Mouse (Mus musculus) ovary, adult 18-20 months (tissue): ENCODE results near the gene Rtn4rl1.
"Not testable (repeated sequence)": the region's sequence is repeated elsewhere in the genome, so short reads cannot be mapped to it uniquely, and the experiment has no call there.

ENCODE experiments used
- DNase-seq: peaks from one replicate; pipeline ENCODE4 v3.0.0; 2022; ENCODE audit warnings: low spot score, mixed read lengths

The Rtn4rl1 gene

DNA sequence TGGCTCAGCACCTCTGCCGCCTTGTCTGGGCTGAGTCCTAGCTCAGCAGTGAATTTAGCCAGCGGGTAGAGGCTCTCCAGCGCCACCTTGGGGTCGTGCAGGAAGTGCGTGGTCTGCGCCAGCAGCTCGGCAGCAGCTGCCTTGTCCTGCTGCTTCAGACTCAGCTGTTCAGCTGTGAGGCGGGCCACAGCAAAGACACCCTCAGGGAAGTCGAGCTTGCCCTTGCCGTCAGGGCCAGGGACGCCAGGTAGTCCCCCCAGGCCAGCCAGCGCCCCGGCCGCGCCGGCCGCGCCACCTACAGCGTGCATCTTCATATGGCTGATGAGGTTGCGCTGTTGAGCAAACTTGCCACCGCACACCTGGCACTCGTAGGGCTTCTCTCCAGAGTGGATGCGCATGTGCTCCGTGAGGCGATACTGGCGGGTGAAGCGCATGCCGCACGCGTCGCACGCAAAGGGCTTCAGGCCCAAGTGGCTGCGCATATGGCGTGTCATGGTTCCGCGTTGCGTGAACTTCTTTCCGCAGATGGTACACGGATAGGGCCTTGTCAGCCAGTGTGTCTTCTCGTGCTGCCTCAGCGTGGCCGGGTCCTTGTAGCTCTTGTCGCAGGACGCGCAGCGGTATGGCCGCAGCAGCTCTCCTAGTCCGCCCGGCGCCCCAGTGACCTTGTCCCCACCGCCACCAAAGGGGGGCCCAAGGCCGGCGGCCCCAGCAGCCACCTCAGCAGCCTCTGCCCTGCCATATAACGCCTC is 28.0 kb upstream of the Rtn4rl1 start:
- DNase-seq, result no peak

GRCm38 (mm10) chr11:75166193-75166842 is 27.3 kb upstream of the Rtn4rl1 start:
- no peak for DNase-seq

GRCm38 (mm10) chr11:75166861-75167642 is 26.5 kb upstream of the Rtn4rl1 start:
- no peak for DNase-seq

DNA sequence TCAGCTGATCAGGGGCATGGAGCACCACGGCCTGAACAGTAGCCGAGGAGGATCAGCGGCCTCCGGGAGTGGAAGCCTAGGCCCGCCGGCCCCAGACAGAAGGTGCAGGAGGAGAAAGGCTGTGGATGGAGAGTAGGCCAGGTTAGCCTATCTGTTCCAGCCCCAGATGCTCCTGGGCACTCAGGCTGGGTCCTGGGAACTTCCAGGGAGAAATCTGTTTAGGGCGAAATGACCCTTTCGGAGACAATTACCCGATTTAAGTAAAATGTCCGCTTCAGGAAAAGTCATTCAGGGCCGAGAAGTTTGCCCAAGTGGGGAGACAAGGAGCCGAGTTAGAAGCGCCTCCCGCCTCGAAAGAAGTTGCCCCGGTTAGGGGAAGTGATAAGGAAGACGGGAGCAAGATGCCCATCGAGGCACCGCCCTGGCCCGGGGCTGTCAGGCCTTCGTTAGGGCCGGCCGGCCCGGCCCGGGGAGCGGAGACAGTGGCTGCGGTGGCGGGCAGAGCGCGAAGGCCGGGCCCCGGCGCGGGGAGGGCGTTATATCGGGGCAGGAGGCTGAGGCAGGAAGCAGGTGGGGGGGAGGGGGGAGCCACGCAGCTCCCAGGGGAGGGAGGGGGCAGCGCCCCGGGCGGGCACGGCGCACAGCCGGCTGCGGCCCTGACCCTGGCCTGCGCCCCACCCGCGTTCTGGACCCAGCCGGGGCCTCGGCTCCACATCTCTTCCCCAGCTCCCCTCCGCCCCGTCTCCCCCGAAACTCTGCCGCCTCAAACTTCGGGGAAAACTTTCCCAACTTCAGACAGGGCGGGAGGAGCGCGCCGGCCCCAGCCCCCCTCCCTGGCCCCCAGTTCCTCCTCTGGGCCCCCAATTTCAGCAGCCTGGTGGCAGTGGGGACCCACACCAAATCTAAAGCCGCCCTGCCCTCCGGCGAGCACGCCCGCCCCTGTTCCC is 25.7 kb upstream of the Rtn4rl1 start:
- no peak for DNase-seq

DNA sequence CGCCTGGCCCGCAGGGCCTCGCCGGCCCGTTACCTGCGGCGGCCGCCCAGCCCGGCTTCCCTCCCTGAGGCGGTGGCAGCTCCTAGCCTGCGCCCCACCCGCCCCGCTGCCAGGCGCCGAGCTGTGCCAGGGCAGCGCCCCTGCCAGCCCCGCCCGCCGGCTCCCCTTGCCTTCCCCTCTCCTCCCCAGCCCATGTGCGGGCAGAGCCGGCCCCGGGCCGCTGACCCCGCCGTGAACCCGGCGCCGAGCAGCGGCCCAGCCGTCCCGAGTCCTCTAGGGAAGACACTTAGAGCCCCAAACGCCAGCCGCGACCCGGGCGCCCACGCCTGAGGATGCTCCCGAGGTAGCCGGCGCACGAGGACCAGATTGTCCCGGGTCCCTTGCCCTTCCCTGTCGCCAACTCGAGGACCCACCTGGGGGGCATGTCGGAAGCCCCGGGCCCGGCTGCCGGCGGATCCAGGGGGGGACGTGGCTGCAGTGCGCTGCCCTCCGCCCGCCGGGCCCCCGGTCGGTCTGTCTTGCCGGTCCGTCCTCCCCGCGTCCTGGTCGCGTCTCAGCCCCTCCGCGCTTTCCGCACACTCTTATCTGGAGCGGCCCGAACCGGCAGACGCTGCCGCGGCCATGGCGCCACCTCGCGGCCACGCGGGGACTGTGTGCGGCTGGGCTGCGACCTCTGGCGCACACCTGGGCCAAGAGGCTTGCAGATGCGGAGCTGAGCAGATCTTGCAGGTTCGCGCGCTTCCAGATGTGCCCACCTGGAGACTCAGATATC is 24.8 kb upstream of the Rtn4rl1 start:
- peak; percentile 65 for DNase-seq

GRCm38 (mm10) chr11:75169405-75170080 is 24.0 kb upstream of the Rtn4rl1 start, which contains the start of gene Hic1:
Hic1 (minus strand) TSS chr11:75169519.
- DNase-seq, result no peak

DNA sequence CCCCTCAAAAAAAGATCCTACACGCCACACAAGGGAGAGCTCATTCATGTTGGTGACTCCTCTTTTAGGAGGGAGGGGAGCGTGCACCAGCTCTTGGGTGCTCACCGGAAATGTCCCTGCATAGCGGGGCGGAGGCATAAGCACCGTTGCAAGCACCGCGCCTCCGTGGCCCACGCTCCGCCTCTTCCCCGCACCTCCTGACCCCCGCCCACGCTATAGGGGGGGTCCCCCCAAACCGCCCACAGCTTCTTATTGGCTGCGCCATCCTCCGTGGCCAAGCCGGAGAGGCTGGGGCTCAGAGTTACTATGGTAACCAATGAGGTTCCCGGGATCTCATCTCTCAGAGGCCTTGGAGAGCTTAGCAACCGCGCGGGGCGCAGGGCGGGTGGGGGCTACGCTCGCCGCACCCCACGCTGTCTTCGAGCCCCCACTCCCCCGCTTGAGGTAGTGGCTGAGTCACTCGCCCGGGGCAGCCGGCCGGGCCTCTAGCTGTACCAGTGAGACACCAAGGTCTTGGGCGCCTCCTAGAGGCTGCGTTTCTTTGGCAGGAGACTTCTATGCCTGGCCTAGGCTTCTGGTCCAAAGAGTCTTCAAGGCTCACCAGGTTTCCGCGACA is 23.3 kb upstream of the Rtn4rl1 start:
- peak; percentile 94 for DNase-seq

- no peak for DNase-seq
Observed at GRCm38 (mm10) chr11:75171186-75171865, 22.3 kb upstream of the Rtn4rl1 start.

- DNase-seq, result no peak
Observed at GRCm38 (mm10) chr11:75172151-75173094, 21.2 kb upstream of the Rtn4rl1 start.

DNA sequence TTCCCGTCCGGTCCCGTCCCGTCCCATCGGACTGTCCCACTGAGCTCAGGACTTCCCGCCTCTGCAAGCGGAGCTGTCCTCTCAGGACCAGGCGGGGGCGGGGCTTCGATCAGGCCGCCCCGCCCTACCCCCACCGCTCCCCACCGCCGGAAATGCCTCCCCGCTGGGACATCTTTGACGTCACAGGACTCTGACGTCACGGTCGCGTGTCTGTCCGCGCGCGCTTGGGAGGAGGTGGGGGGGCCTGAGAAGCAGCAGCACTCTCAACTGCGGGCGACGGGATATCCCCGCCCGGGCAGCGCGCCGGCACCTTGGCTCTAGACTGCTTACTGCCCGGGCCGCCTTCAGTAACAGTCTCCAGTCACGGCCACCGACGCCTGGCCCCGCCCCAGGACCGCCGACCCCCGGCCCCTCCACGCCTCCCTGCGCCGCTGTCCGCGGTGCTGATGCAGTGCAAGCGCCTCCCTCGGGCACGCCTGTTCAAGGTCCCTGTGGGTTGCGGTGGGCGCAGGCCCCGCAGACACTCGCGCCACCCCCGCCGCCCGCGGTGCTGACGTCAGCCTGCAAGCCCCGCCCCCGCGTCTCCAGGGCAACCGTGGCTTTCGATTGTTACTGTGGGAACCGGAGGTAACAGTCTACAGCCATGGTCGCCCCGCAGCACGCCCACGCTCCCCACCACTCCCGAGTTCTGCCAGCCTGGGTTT is 20.3 kb upstream of the Rtn4rl1 start:
- peak; percentile 85 for DNase-seq

GRCm38 (mm10) chr11:75173799-75174165 is 19.8 kb upstream of the Rtn4rl1 start:
- DNase-seq, result no peak

DNA sequence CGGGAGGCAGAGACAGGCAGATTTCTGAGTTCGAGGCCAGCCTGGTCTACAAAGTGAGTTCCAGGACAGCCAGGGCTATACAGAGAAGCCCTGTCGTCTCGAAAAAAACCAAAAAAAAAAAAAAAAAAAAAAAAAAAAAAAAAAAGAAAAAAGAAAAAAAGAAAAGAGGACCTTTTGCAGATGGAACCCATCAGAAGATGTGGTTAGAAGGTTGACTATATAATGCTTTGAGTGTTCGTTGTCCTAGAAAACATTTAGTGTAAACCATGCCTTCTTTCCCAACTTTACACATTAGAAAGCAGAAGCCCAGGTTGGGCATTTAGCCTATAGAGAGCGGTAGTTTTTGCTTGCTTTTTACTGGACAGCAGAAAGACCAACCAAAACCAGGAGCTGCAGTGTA is 19.0 kb upstream of the Rtn4rl1 start:
- not testable (repeated sequence) for DNase-seq

- DNase-seq, result no peak
Observed at GRCm38 (mm10) chr11:75178011-75178410, 15.6 kb upstream of the Rtn4rl1 start.

DNA sequence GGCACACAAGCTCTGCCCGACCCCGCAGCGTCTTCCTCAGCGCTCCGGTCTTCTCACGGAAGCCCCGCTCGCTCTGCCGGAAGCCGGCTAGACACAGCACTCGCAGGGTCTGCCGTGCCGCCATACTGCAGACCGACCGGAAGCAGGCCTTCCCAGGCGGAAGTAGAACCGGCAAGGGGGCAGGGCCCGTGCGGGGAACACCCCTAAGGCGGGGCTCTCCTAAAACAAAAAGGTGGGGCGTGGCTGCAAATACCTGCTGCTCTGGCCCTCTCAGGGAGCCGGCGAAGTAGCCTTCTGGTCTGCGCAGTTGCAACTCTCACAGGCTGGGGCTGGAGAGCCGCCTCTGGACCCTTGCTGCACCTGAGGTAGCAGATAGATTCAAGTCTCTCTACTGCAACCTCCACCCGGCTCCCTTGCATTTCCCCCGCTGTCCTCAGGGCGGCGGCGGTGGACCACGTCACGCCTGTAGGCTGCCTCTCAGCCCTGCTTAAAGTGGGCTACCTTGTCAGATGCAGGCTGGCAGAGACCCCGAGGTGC is 14.8 kb upstream of the Rtn4rl1 start, which contains the start of gene Ovca2:
TSS of gene Ovca2 (minus strand) at position 164 of the 537 bp plus-strand sequence.
- DNase-seq, result peak; percentile 85

DNA sequence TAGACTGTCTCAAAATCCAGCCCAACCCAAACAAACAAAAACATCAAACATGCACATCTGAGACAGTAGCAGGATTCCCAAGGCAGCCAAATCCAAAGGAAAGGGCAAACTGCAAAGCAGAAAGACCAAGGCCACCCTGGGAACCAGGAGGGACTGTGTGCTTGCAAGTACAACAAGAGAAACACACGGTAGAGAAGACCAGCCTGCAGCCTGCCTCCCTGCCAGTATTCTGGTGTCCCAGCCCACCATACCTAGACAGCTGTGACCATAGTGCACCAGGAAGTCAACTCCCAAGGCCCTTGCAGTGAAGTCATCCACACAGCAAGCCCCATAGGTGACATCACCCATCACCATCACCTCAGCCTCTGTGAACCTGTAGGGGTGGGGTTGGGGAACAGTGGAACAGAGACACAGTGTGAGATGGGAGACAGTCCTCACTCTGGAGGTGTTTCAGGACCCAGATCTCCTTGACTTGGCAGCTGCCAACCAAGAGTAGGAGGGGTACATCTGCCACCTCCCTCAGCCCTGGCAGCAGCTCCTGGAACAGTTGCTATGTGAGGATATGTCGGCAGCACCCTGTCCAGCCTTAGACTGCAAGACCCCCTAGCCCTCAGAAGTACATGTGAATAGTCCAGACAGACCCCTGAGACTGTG is 9.5 kb upstream of the Rtn4rl1 start:
- DNase-seq, result no peak

DNA sequence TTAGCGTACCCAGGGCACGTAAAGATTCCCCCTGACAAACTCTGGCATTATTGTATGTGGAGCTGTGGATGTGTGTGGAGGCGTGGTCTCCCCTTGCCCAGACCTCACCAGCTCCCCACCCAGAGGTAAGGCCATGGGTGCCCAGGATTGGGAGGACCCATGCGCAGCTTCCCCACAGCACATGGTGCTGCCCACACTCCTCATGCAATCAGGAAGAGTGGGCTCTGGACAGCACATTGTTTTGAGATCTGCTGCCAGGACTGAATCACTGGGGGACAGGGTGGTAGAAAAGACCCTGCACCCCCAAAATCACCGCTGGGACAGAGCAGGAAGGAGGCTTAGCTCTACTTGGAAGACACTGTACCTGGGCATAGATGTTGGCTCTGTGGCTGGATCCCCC is 9.0 kb upstream of the Rtn4rl1 start:
- no peak for DNase-seq

- no peak for DNase-seq
Observed at GRCm38 (mm10) chr11:75184986-75185385, 8.6 kb upstream of the Rtn4rl1 start.
